Mouse (Mus musculus): ENCODE data around the gene Rcor1. TPM values are rescaled to one million over a fixed set of nuclear protein-coding genes. Genes with fewer than 3 reads are reported as not detected.
A peak's percentile ranks its signal among the peaks of the same experiment; 100 is the strongest.

Rcor1 gene
- total RNA-seq, 2 experiments from 2014 or later: 14.5 to 18.7 TPM

GRCm38 (mm10) chr12:111114593-111114992 is 75.4 kb downstream of the Rcor1 start:
- no peak for DNase-seq (ENCODE audit: low spot score in 2 of 2)
- intact Hi-C loops (cut with DNase I): no loop called here

- DNase-seq (ENCODE audit: low spot score in 2 of 2): no peak
Observed at GRCm38 (mm10) chr12:111119506-111120085, 80.4 kb downstream of the Rcor1 start.

GRCm38 (mm10) chr12:111120976-111121645 is 82.0 kb downstream of the Rcor1 start:
- no peak for DNase-seq (ENCODE audit: low spot score in 2 of 2)
- intact Hi-C loops (cut with DNase I): no loop called here

More at GRCm38 (mm10) chr12:111119506-111120085, 80.4 kb downstream of the Rcor1 start:
- intact Hi-C loops (cut with DNase I): no loop called here

- intact Hi-C loops (cut with DNase I): no loop called here
- DNase-seq (ENCODE audit: low spot score in 2 of 2): no peak
Observed at GRCm38 (mm10) chr12:111122332-111122852, 83.2 kb downstream of the Rcor1 start.

- no peak for DNase-seq (ENCODE audit: low spot score in 2 of 2)
- intact Hi-C loops (cut with DNase I): no loop called here
Observed at GRCm38 (mm10) chr12:111124601-111125260, 85.6 kb downstream of the Rcor1 start.

GRCm38 (mm10) chr12:111125666-111126065 is 86.5 kb downstream of the Rcor1 start:
- DNase-seq (ENCODE audit: low spot score in 2 of 2): no peak
- intact Hi-C loops (cut with DNase I): no loop called here

- intact Hi-C loops (cut with DNase I): no loop called here
- DNase-seq (ENCODE audit: low spot score in 2 of 2): no peak
Observed at GRCm38 (mm10) chr12:111134169-111134568, 95.0 kb downstream of the Rcor1 start.

- intact Hi-C loops (cut with DNase I): no loop called here
- peak; percentile 15 to 18 for DNase-seq (ENCODE audit: low spot score in 2 of 2)
Observed at GRCm38 (mm10) chr12:111134791-111135733, 95.9 kb downstream of the Rcor1 start.

- intact Hi-C loops (cut with DNase I): no loop called here
- DNase-seq (ENCODE audit: low spot score in 2 of 2): no peak
Observed at GRCm38 (mm10) chr12:111135953-111136352, 96.8 kb downstream of the Rcor1 start.

- intact Hi-C loops (cut with DNase I): no loop called here
- DNase-seq (ENCODE audit: low spot score in 2 of 2): no peak
Observed at GRCm38 (mm10) chr12:111137079-111137478, 97.9 kb downstream of the Rcor1 start.

GRCm38 (mm10) chr12:111143005-111143508 is 103.9 kb downstream of the Rcor1 start:
- peak in 1 of 2 experiments; percentile 19 for DNase-seq (ENCODE audit: low spot score in 2 of 2)
- intact Hi-C loops (cut with DNase I): no loop called here

GRCm38 (mm10) chr12:111143509-111144063 is 104.4 kb downstream of the Rcor1 start:
- DNase-seq (ENCODE audit: low spot score in 2 of 2): no peak
- intact Hi-C loops (cut with DNase I): no loop called here

- intact Hi-C loops (cut with DNase I): no loop called here
- no peak for DNase-seq (ENCODE audit: low spot score in 2 of 2)
Observed at GRCm38 (mm10) chr12:111144598-111144997, 105.4 kb downstream of the Rcor1 start.

GRCm38 (mm10) chr12:111145269-111145668 is 106.1 kb downstream of the Rcor1 start:
- intact Hi-C loops (cut with DNase I): no loop called here
- DNase-seq (ENCODE audit: low spot score in 2 of 2): peak; percentile 48 to 56

- intact Hi-C loops (cut with DNase I): no loop called here
- DNase-seq (ENCODE audit: low spot score in 2 of 2): no peak
Observed at GRCm38 (mm10) chr12:111149495-111150235, 110.5 kb downstream of the Rcor1 start.

GRCm38 (mm10) chr12:111150236-111150596 is 111.1 kb downstream of the Rcor1 start:
- intact Hi-C loops (cut with DNase I): no loop called here
- no peak for DNase-seq (ENCODE audit: low spot score in 2 of 2)

- intact Hi-C loops (cut with DNase I): no loop called here
Observed at GRCm38 (mm10) chr12:111151422-111152156, 112.4 kb downstream of the Rcor1 start.

GRCm38 (mm10) chr12:111152579-111152978 is 113.4 kb downstream of the Rcor1 start:
- intact Hi-C loops (cut with DNase I): no loop called here

More at GRCm38 (mm10) chr12:111151422-111152156, 112.4 kb downstream of the Rcor1 start:
- no peak for DNase-seq (ENCODE audit: low spot score in 2 of 2)

More at GRCm38 (mm10) chr12:111152579-111152978, 113.4 kb downstream of the Rcor1 start:
- DNase-seq (ENCODE audit: low spot score in 2 of 2): no peak

All from left cerebral cortex, postnatal 36 days (tissue).